Mouse (Mus musculus): Measurements from ENCODE around the gene Ubl7. TPM values are rescaled to one million over a fixed set of nuclear protein-coding genes. Genes with fewer than 3 reads are reported as not detected.

Ubl7 gene
- total RNA-seq, 1 experiment, result 21.2 TPM

DNA sequence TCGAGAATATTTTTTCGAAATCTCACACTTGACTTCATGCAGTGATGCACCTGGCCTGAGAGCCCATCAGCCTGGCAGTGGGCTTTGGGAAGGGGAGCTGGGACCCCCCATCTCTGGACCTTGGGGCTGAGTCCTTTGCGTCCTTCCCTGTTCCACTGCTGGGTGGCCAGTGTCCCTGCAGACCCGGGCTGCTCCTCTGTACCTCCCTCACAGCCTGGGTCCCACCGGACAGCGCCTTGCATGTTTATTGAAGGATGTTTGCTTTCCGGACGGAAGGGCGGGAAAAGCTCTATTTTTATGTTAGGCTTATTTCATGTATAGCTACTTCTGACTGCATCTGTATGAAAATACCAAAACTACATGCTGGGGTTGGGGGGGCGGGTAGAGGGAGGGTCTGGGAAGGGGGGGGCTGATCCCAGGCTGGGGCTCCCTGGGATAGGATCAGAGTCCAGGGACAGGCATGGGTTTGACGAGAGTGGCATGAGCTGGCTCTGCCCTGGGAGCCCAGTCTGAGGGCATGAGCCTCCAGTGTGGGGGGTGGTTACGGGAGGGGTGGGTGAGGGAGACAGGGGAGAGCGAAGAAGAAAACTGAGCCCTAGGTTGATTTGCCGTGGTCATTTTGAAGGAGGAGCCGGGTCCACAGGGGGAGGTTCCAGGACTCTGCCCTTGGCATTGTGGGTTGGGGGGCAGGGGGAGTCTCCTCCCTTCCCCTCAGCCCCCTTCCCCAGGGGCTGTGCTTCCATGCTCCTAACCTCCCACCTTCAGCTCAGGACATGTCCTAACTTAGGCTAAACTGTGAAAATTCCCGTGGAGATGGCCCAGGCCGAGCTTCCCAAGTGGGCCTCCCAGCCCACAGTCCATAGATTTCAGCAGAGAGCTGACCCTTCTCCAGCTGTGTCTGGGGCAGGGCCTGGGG is 51.3 kb downstream of the Ubl7 start:
- peaks cover 0 to 1% of the 10 kb centered on the region in 2 experiments; a peak in 1 of 4 replicates for H3K4me1 ChIP-seq (ENCODE audit: control insufficient read depth in 2 of 2, insufficient read depth in 2 of 2, low read length in 2 of 2, poor library complexity in 1 of 2)
- no peaks in the 10 kb centered on the region for H3K36me3 ChIP-seq (ENCODE audit: control insufficient read depth, insufficient read depth, low read length, poor library complexity, severe bottlenecking)
- no peak for DNase-seq (ENCODE audit: low read depth, low spot score)
- TF ChIP-seq CHD2 (IDR thresholded peaks at IDR 0.05; ENCODE audit: low read depth, low read length) (no peak), ZNF384 (IDR thresholded peaks at IDR 0.05; ENCODE audit: low read depth, low read length) (no peak), ZC3H11A (IDR thresholded peaks at IDR 0.05; ENCODE audit: borderline replicate concordance, low read depth, low read length) (no peak), MAFK (IDR thresholded peaks at IDR 0.05; ENCODE audit: insufficient read depth, low read depth, low read length) (no peak), HCFC1 (IDR thresholded peaks at IDR 0.05; ENCODE audit: borderline replicate concordance, insufficient read depth, low read length) (no peak)
- H3K27ac ChIP-seq (ENCODE audit: insufficient read depth, low read depth, low read length, poor library complexity, severe bottlenecking), result no peak overlapping the region
- in situ Hi-C loops (cut with MboI; ENCODE audit: low sequenced_read_pairs in 2 of 2, unreplicated experiment in 2 of 2), result no loop called here
- no peak overlapping the region for H3K9ac ChIP-seq (ENCODE audit: insufficient read depth, low read depth, low read length, poor library complexity, severe bottlenecking)
- no peaks in the 10 kb centered on the region for H3K9me3 ChIP-seq (ENCODE audit: control insufficient read depth, insufficient read depth, low read depth, low read length)
- no peak overlapping the region for H3K4me3 ChIP-seq (ENCODE audit: insufficient read depth in 1 of 2, low read depth in 1 of 2, low read length in 2 of 2, poor library complexity in 1 of 2, severe bottlenecking in 1 of 2)

DNA sequence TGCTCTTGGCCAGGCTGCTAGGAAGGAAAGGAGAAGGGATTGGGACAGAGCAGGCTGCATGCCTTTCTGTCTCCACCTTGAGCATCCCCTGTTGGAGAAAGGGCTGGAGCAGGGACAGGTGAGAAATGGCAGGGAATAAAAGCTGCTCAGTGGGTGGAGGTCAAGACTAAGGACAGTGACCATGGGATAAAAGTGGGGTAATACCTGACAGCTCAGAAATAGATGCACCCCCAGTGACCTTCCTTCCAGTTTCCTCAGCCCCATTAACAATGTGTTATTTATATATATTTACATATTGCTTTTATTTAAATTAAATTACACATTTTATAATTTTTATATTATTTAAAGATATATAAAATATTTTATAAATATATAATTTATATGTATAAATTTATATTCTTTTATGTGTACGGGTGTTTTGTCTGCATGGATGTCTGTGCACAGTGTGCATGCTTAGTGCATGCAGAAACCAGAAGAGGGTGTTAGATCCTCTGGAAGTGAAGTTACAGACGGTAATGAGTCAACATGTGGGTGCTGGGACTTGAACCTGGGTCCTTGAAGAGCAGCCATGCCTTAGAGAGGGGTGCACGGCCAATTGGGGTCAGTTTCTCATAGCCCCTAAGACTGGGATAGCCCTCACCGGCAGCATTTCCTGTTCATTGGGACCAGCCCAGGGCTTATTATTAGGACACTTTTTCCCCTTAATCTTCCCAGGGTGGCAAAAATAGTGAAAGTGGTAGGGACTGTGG is 52.6 kb downstream of the Ubl7 start:
- Histone ChIP-seq H3K27ac (ENCODE audit: insufficient read depth, low read depth, low read length, poor library complexity, severe bottlenecking) (no peak overlapping the region), H3K36me3 (ENCODE audit: control insufficient read depth, insufficient read depth, low read length, poor library complexity, severe bottlenecking) (no peaks in the 10 kb centered on the region), H3K4me3 (ENCODE audit: insufficient read depth in 1 of 2, low read depth in 1 of 2, low read length in 2 of 2, poor library complexity in 1 of 2, severe bottlenecking in 1 of 2) (no peak overlapping the region), H3K4me1 (ENCODE audit: control insufficient read depth in 2 of 2, insufficient read depth in 2 of 2, low read length in 2 of 2, poor library complexity in 1 of 2) (peaks cover 2% of the 10 kb centered on the region in 2 experiments; a peak in 2 of 4 replicates), H3K9ac (ENCODE audit: insufficient read depth, low read depth, low read length, poor library complexity, severe bottlenecking) (no peak overlapping the region), H3K9me3 (ENCODE audit: control insufficient read depth, insufficient read depth, low read depth, low read length) (no peaks in the 10 kb centered on the region)
- in situ Hi-C loops (cut with MboI; ENCODE audit: low sequenced_read_pairs in 2 of 2, unreplicated experiment in 2 of 2), result no loop called here
- DNase-seq (ENCODE audit: low read depth, low spot score), result no peak
- TF ChIP-seq HCFC1 (IDR thresholded peaks at IDR 0.05; ENCODE audit: borderline replicate concordance, insufficient read depth, low read length) (no peak), CHD2 (IDR thresholded peaks at IDR 0.05; ENCODE audit: low read depth, low read length) (no peak), ZC3H11A (IDR thresholded peaks at IDR 0.05; ENCODE audit: borderline replicate concordance, low read depth, low read length) (no peak), ZNF384 (IDR thresholded peaks at IDR 0.05; ENCODE audit: low read depth, low read length) (no peak), MAFK (IDR thresholded peaks at IDR 0.05; ENCODE audit: insufficient read depth, low read depth, low read length) (no peak)

DNA sequence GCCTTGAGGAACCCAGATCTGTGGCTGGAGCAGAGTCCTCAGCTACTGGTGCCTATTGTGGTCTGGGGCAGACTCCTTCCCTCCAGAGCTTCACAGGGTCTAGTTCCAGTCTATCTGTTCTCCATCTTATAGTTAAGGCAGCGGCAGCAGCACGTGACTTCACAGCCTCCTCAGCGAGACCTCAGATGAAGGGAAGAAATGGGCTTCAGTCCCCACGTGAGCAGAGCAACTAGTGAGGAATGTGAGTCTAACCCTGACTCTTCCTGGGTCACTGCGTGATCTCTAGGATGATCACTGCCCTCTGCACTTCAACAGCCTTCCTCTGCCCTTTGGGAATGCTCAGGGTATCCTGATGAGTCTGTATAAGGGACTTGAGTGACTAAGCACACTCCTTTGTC is 53.2 kb downstream of the Ubl7 start:
- H3K9me3 ChIP-seq (ENCODE audit: control insufficient read depth, insufficient read depth, low read depth, low read length), result no peaks in the 10 kb centered on the region
- no peak overlapping the region for H3K9ac ChIP-seq (ENCODE audit: insufficient read depth, low read depth, low read length, poor library complexity, severe bottlenecking)
- no peak overlapping the region for H3K4me3 ChIP-seq (ENCODE audit: insufficient read depth in 1 of 2, low read depth in 1 of 2, low read length in 2 of 2, poor library complexity in 1 of 2, severe bottlenecking in 1 of 2)
- peaks cover 2% of the 10 kb centered on the region in 2 experiments; a peak in 2 of 4 replicates for H3K4me1 ChIP-seq (ENCODE audit: control insufficient read depth in 2 of 2, insufficient read depth in 2 of 2, low read length in 2 of 2, poor library complexity in 1 of 2)
- DNase-seq (ENCODE audit: low read depth, low spot score), result no peak
- TF ChIP-seq ZC3H11A (IDR thresholded peaks at IDR 0.05; ENCODE audit: borderline replicate concordance, low read depth, low read length) (no peak), CHD2 (IDR thresholded peaks at IDR 0.05; ENCODE audit: low read depth, low read length) (no peak), MAFK (IDR thresholded peaks at IDR 0.05; ENCODE audit: insufficient read depth, low read depth, low read length) (no peak), ZNF384 (IDR thresholded peaks at IDR 0.05; ENCODE audit: low read depth, low read length) (no peak), HCFC1 (IDR thresholded peaks at IDR 0.05; ENCODE audit: borderline replicate concordance, insufficient read depth, low read length) (no peak)
- H3K36me3 ChIP-seq (ENCODE audit: control insufficient read depth, insufficient read depth, low read length, poor library complexity, severe bottlenecking), result no peaks in the 10 kb centered on the region
- no peak overlapping the region for H3K27ac ChIP-seq (ENCODE audit: insufficient read depth, low read depth, low read length, poor library complexity, severe bottlenecking)
- in situ Hi-C loops (cut with MboI; ENCODE audit: low sequenced_read_pairs in 2 of 2, unreplicated experiment in 2 of 2), result no loop called here

DNA sequence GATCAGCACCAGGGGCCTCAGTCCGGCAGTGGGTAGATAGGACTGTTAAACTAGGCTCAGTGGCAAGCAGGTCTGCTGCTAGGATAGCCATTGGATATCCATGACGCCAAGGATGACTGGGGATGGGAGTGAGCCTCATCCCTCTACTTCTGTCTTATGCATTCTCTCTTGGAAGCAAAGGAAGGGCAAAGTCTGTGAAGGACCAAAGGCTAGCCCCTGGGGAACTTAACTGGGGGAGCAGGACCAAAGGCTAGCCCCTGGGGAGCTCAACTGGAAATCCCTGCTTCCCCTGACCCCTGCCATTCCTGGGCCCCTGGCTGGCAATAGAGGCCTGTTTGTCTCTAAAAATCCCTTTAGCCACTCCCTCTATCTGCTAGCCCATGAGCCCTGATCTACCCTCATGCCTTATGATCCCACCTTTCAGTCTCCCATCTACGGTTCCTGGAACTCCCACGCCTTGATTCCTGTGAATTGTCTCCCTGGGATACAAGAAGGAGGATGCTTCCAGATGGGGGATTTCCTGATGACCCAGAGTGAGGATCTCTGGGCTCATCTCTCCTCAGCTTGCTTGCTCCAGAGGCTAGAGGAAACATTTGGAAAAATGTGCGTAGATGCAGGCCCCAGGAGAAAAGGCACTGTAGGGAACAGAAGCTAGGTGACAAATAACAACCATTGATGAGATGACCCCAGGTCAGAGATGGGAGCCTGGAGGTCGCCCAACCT is 53.9 kb downstream of the Ubl7 start:
- H3K27ac ChIP-seq (ENCODE audit: insufficient read depth, low read depth, low read length, poor library complexity, severe bottlenecking), result no peak overlapping the region
- H3K9me3 ChIP-seq (ENCODE audit: control insufficient read depth, insufficient read depth, low read depth, low read length), result no peaks in the 10 kb centered on the region
- H3K4me1 ChIP-seq (ENCODE audit: control insufficient read depth in 2 of 2, insufficient read depth in 2 of 2, low read length in 2 of 2, poor library complexity in 1 of 2), result peaks cover 2 to 3% of the 10 kb centered on the region in 2 experiments; a peak in 2 of 4 replicates
- H3K4me3 ChIP-seq (ENCODE audit: insufficient read depth in 1 of 2, low read depth in 1 of 2, low read length in 2 of 2, poor library complexity in 1 of 2, severe bottlenecking in 1 of 2), result no peak overlapping the region
- DNase-seq (ENCODE audit: low read depth, low spot score), result no peak
- in situ Hi-C loops (cut with MboI; ENCODE audit: low sequenced_read_pairs in 2 of 2, unreplicated experiment in 2 of 2), result no loop called here
- TF ChIP-seq ZC3H11A (IDR thresholded peaks at IDR 0.05; ENCODE audit: borderline replicate concordance, low read depth, low read length) (no peak), HCFC1 (IDR thresholded peaks at IDR 0.05; ENCODE audit: borderline replicate concordance, insufficient read depth, low read length) (no peak), MAFK (IDR thresholded peaks at IDR 0.05; ENCODE audit: insufficient read depth, low read depth, low read length) (no peak), CHD2 (IDR thresholded peaks at IDR 0.05; ENCODE audit: low read depth, low read length) (no peak), ZNF384 (IDR thresholded peaks at IDR 0.05; ENCODE audit: low read depth, low read length) (no peak)
- no peak overlapping the region for H3K9ac ChIP-seq (ENCODE audit: insufficient read depth, low read depth, low read length, poor library complexity, severe bottlenecking)
- no peaks in the 10 kb centered on the region for H3K36me3 ChIP-seq (ENCODE audit: control insufficient read depth, insufficient read depth, low read length, poor library complexity, severe bottlenecking)
